Mouse (Mus musculus): ENCODE measurements around the gene Btbd35f24.
"Not testable (repeated sequence)": the region's sequence is repeated elsewhere in the genome, so short reads cannot be mapped to it uniquely, and the experiment has no call there.

Btbd35f24 gene

GRCm38 (mm10) chrX:3195727-3196126 lies at the start of gene Btbd35f24:
Gene Btbd35f24, minus strand, starts transcription at chrX:3195827.
- DNase-seq (ENCODE audit: low read depth): not testable (repeated sequence)
